Mouse (Mus musculus): ENCODE measurements around the gene Capn12.

GRCm38 (mm10) chr7:28941542-28941941 lies 60.3 kb downstream of the Capn12 start:
- TF ChIP-seq ZC3H11A (IDR thresholded peaks at IDR 0.05; ENCODE audit: borderline replicate concordance, low read depth, low read length) (no peak), MAFK (IDR thresholded peaks at IDR 0.05; ENCODE audit: insufficient read depth, low read depth, low read length) (no peak), CHD2 (IDR thresholded peaks at IDR 0.05; ENCODE audit: low read depth, low read length) (no peak), HCFC1 (IDR thresholded peaks at IDR 0.05; ENCODE audit: borderline replicate concordance, insufficient read depth, low read length) (no peak), ZNF384 (IDR thresholded peaks at IDR 0.05; ENCODE audit: low read depth, low read length) (no peak)

Data from ES-E14 (cell line).